Mouse (Mus musculus): ENCODE results near the gene Nop58. TPM values are rescaled to one million over a fixed set of nuclear protein-coding genes. Genes with fewer than 3 reads are reported as not detected.

The Nop58 gene
- polyA plus RNA-seq, 1 experiment, result 651 TPM

- Histone ChIP-seq H3K4me3 (ENCODE audit: low read depth, low read length) (no peak overlapping the region), H3K27me3 (ENCODE audit: control insufficient read depth, insufficient read depth, low read length, poor library complexity, severe bottlenecking) (no peaks in the 10 kb centered on the region), H3K27ac (ENCODE audit: insufficient read depth, low read length) (no peak overlapping the region), H3K36me3 (ENCODE audit: control insufficient read depth, insufficient read depth, low read length, poor library complexity, severe bottlenecking) (peaks cover 34% of the 10 kb centered on the region), H3K4me1 (ENCODE audit: control insufficient read depth, insufficient read depth, low read length) (no peaks in the 10 kb centered on the region), H3K9me3 (replicated peaks; ENCODE audit: control insufficient read depth, insufficient read depth, low read length, poor library complexity, severe bottlenecking) (no peaks in the 10 kb centered on the region), H3K9ac (ENCODE audit: low read depth, poor library complexity, severe bottlenecking) (no peak overlapping the region)
- TF ChIP-seq CTCF (IDR thresholded peaks at IDR 0.05; ENCODE audit: low read depth, low read length), result no peak
Observed at GRCm38 (mm10) chr1:59653243-59653911, 31.4 kb upstream of the Nop58 start.

GRCm38 (mm10) chr1:59656244-59657171 lies 28.3 kb upstream of the Nop58 start:
- H3K9me3 ChIP-seq (replicated peaks; ENCODE audit: control insufficient read depth, insufficient read depth, low read length, poor library complexity, severe bottlenecking), result no peaks in the 10 kb centered on the region
- H3K4me1 ChIP-seq (ENCODE audit: control insufficient read depth, insufficient read depth, low read length), result no peaks in the 10 kb centered on the region
- no peak for TF ChIP-seq CTCF (IDR thresholded peaks at IDR 0.05; ENCODE audit: low read depth, low read length)
- TF ChIP-seq EP300 (IDR thresholded peaks at IDR 0.05; ENCODE audit: insufficient read depth, low read depth, low read length), result no peak
- TF ChIP-seq POLR2A (IDR thresholded peaks at IDR 0.05; ENCODE audit: insufficient read depth, low read length), result no peak
- no peaks in the 10 kb centered on the region for H3K27me3 ChIP-seq (ENCODE audit: control insufficient read depth, insufficient read depth, low read length, poor library complexity, severe bottlenecking)
- H3K9ac ChIP-seq (ENCODE audit: low read depth, poor library complexity, severe bottlenecking), result no peak overlapping the region
- no peak overlapping the region for H3K27ac ChIP-seq (ENCODE audit: insufficient read depth, low read length)
- peaks cover 23% of the 10 kb centered on the region for H3K36me3 ChIP-seq (ENCODE audit: control insufficient read depth, insufficient read depth, low read length, poor library complexity, severe bottlenecking)
- H3K4me3 ChIP-seq (ENCODE audit: low read depth, low read length), result no peak overlapping the region

DNA sequence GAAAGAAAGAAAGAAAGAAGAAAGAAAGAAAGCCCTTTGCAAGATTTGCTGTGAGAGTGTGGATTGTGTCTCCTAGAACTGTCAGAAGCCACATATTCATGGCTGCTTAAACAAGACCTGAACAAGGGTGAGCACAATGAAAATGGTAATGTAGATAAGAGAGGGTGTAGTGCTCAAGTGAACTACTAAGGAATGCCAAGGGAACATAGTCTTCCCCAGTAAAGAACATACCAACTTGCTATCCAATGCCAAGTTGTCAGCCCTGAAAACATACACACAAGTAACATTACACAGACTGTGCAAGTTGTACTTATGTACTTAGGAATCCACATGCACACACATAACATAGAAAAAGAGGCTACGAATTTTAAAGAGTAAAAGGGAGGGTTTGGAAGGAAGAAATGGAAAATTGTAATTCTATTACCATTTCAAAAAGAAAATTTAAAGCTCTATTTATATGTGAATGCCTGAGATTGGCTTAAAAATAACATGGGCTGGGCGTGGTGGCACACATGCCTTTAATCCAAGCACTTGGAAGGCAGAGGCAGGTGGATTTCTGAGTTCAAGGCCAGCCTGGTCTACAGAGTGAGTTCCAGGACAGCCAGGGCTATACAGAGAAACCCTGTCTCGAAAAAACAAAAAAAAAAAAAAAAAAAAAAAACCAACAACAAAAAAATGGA lies 21.2 kb upstream of the Nop58 start:
- Histone ChIP-seq H3K36me3 (ENCODE audit: control insufficient read depth, insufficient read depth, low read length, poor library complexity, severe bottlenecking) (peaks cover 3% of the 10 kb centered on the region; the same call in 1 of the 2 replicates), H3K4me1 (ENCODE audit: control insufficient read depth, insufficient read depth, low read length) (no peaks in the 10 kb centered on the region), H3K4me3 (ENCODE audit: low read depth, low read length) (no peak overlapping the region), H3K27ac (ENCODE audit: insufficient read depth, low read length) (no peak overlapping the region), H3K9ac (ENCODE audit: low read depth, poor library complexity, severe bottlenecking) (no peak overlapping the region), H3K9me3 (replicated peaks; ENCODE audit: control insufficient read depth, insufficient read depth, low read length, poor library complexity, severe bottlenecking) (no peaks in the 10 kb centered on the region), H3K27me3 (ENCODE audit: control insufficient read depth, insufficient read depth, low read length, poor library complexity, severe bottlenecking) (no peaks in the 10 kb centered on the region)
- TF ChIP-seq CTCF (IDR thresholded peaks at IDR 0.05; ENCODE audit: low read depth, low read length) (no peak), POLR2A (IDR thresholded peaks at IDR 0.05; ENCODE audit: insufficient read depth, low read length) (no peak), EP300 (IDR thresholded peaks at IDR 0.05; ENCODE audit: insufficient read depth, low read depth, low read length) (no peak)

- H3K9me3 ChIP-seq (replicated peaks; ENCODE audit: control insufficient read depth, insufficient read depth, low read length, poor library complexity, severe bottlenecking), result no peaks in the 10 kb centered on the region
- peak overlapping the region; percentile 31; the same call in 1 of the 2 replicates for H3K27ac ChIP-seq (ENCODE audit: insufficient read depth, low read length)
- H3K9ac ChIP-seq (ENCODE audit: low read depth, poor library complexity, severe bottlenecking), result peak overlapping the region; percentile 37; the same call in 1 of the 2 replicates
- no peaks in the 10 kb centered on the region for H3K27me3 ChIP-seq (ENCODE audit: control insufficient read depth, insufficient read depth, low read length, poor library complexity, severe bottlenecking)
- no peak overlapping the region for H3K4me3 ChIP-seq (ENCODE audit: low read depth, low read length)
- TF ChIP-seq CTCF (IDR thresholded peaks at IDR 0.05; ENCODE audit: low read depth, low read length) (no peak), EP300 (IDR thresholded peaks at IDR 0.05; ENCODE audit: insufficient read depth, low read depth, low read length) (no peak), POLR2A (IDR thresholded peaks at IDR 0.05; ENCODE audit: insufficient read depth, low read length) (no peak)
- no peaks in the 10 kb centered on the region for H3K4me1 ChIP-seq (ENCODE audit: control insufficient read depth, insufficient read depth, low read length)
- peaks cover 3% of the 10 kb centered on the region; the same call in 1 of the 2 replicates for H3K36me3 ChIP-seq (ENCODE audit: control insufficient read depth, insufficient read depth, low read length, poor library complexity, severe bottlenecking)
Observed at GRCm38 (mm10) chr1:59668871-59669270, 15.9 kb upstream of the Nop58 start.

DNA sequence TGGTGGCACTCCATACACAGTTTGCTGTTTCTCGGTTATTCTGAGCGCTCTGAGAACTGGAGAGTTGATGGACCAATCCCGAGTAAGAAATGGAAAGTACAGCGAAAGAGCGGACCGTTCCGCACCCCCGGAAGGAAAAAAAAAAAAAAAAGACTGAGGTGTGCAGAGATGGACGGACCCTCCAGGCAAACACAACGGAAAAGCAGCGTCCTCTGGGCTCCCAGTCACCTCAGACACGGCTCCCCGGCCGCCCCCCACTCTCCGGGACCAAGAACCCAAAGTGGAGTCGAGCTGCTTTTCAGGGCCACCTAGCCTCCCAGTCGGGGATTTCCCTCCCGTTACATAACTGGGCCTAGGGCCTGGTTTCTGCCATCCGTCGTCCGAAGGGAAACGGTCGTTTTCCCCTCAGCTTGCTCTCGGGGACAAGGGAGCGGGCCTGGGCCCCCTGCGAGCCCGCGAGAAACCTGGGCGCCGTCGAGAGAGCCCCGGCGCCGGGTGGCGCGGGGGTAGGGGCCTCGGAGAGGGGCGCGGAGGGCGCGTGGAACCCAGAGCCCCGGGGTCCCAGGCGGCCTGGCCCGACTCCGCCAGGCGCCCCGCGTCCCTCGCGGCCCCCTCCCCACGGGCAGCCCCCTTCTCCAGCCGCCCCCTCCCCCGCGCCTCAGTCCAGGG lies 14.7 kb upstream of the Nop58 start:
- peak overlapping the region; percentile 85 for H3K4me3 ChIP-seq (ENCODE audit: low read depth, low read length)
- no peaks in the 10 kb centered on the region for H3K27me3 ChIP-seq (ENCODE audit: control insufficient read depth, insufficient read depth, low read length, poor library complexity, severe bottlenecking)
- H3K36me3 ChIP-seq (ENCODE audit: control insufficient read depth, insufficient read depth, low read length, poor library complexity, severe bottlenecking), result peaks cover 3% of the 10 kb centered on the region; the same call in 1 of the 2 replicates
- H3K27ac ChIP-seq (ENCODE audit: insufficient read depth, low read length), result peak overlapping the region; percentile 70
- no peaks in the 10 kb centered on the region for H3K9me3 ChIP-seq (replicated peaks; ENCODE audit: control insufficient read depth, insufficient read depth, low read length, poor library complexity, severe bottlenecking)
- no peak for TF ChIP-seq EP300 (IDR thresholded peaks at IDR 0.05; ENCODE audit: insufficient read depth, low read depth, low read length)
- no peaks in the 10 kb centered on the region for H3K4me1 ChIP-seq (ENCODE audit: control insufficient read depth, insufficient read depth, low read length)
- peak overlapping the region; percentile 96 for H3K9ac ChIP-seq (ENCODE audit: low read depth, poor library complexity, severe bottlenecking)

Data from ES-Bruce4 (cell line).